Mouse (Mus musculus) thymus, postnatal 14 days (tissue): Measurements from ENCODE around the gene Ndufa11.

Source experiments
- DNase-seq: peaks from one replicate; pipeline ENCODE4 v3.0.0; 2021

Ndufa11 gene

GRCm38 (mm10) chr17:56716655-56717362, 758 bp upstream of the Ndufa11 start:
- peak; percentile 98 for DNase-seq

- no peak for DNase-seq
Observed at GRCm38 (mm10) chr17:56722441-56722840, 4.9 kb downstream of the Ndufa11 start.

- DNase-seq, result no peak
Observed at GRCm38 (mm10) chr17:56723419-56724161, 6.0 kb downstream of the Ndufa11 start.

- no peak for DNase-seq
Observed at GRCm38 (mm10) chr17:56727029-56727649, 9.6 kb downstream of the Ndufa11 start.

- no peak for DNase-seq
Observed at GRCm38 (mm10) chr17:56727659-56728058, 10.1 kb downstream of the Ndufa11 start.

GRCm38 (mm10) chr17:56728117-56728516, 10.6 kb downstream of the Ndufa11 start:
- DNase-seq, result no peak

GRCm38 (mm10) chr17:56729151-56729550, 11.6 kb downstream of the Ndufa11 start:
- no peak for DNase-seq

- no peak for DNase-seq
Observed at GRCm38 (mm10) chr17:56729656-56730055, 12.1 kb downstream of the Ndufa11 start.

GRCm38 (mm10) chr17:56736534-56736933, 19.0 kb downstream of the Ndufa11 start:
- DNase-seq, result peak; percentile 42

GRCm38 (mm10) chr17:56738221-56738620, 20.7 kb downstream of the Ndufa11 start:
- DNase-seq, result no peak

- no peak for DNase-seq
Observed at GRCm38 (mm10) chr17:56740118-56740787, 22.7 kb downstream of the Ndufa11 start.

- DNase-seq, result no peak
Observed at GRCm38 (mm10) chr17:56740788-56741160, 23.2 kb downstream of the Ndufa11 start.

GRCm38 (mm10) chr17:56744173-56744572, 26.6 kb downstream of the Ndufa11 start:
- DNase-seq, result no peak

- DNase-seq, result no peak
Observed at GRCm38 (mm10) chr17:56751404-56752072, 34.0 kb downstream of the Ndufa11 start.

GRCm38 (mm10) chr17:56753452-56753851, 35.9 kb downstream of the Ndufa11 start:
- DNase-seq, result peak; percentile 9

GRCm38 (mm10) chr17:56754271-56755185, 37.0 kb downstream of the Ndufa11 start:
- DNase-seq, result peak; percentile 43

- DNase-seq, result peak; percentile 56
Observed at GRCm38 (mm10) chr17:56756703-56757399, 39.3 kb downstream of the Ndufa11 start.

- peak; percentile 90 for DNase-seq
Observed at GRCm38 (mm10) chr17:56757416-56758123, 40.0 kb downstream of the Ndufa11 start, which contains the start of gene Nrtn. TSS of gene Nrtn (minus strand) at chr17:56757530.

- peak; percentile 90 for DNase-seq
Observed at GRCm38 (mm10) chr17:56758132-56758531, 40.6 kb downstream of the Ndufa11 start.

- DNase-seq, result no peak
Observed at GRCm38 (mm10) chr17:56759261-56759660, 41.7 kb downstream of the Ndufa11 start.
